Mouse (Mus musculus) MEL-GATA-1-ER (cell line): ENCODE measurements around the gene Slc25a10.

Experiments used
- DNase-seq: peaks from one replicate; pipeline ENCODE4 v3.0.0-alpha.2; 2012; ENCODE audit warnings: low read depth; ENCODE audit errors: extremely low read depth

Gene Slc25a10

DNA sequence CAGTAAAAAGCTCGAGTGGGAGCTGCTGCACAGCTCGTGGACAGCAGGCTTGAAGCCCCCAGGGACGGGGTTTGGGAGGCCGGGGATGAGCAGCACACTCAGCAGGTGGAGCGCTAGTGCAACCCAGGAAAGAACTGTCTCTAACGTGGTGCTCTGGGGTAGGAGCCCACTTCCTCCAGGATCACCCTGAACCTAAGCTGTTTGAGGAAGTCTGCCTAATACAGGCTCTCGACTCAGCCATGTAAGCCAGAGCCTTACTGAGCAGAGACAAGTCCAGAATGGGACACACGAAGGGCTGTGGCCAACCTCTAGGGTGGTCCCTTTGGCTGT is 47.3 kb downstream of the Slc25a10 start:
- no peak for DNase-seq

DNA sequence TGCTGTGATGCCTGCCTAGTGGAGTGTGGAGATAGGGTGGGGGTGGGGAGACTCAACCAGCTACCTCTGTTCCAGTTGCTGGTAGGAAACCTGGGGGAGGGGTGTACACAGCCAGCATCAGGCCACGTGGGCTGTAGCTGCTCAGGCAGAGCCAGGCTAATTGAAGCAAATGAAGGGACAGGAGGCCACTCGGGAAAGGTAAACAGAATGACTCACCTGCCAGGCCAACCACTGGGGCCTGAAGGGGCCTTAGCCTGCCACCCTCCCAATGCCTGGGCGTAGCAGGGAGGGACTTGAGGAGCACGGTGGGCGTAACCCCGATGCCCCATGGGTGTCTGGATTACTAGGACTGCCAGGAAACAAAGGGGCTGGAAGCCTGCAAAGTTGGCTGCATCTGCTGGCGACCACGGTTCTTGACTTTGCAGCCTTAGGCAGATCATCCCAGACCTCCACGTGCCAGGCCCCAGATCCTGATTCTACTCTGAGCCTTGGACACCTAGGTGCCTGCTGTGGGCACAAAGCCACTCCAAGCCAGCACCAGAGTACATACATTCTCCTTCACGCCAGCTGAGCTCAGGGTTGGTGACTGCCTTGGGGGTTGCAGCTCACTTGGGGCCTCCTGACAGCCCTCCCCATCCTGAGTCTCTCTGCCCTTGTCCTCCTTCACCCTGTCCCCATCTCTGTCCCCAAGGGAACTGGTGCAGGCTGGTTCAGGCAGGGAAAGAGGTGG is 47.8 kb downstream of the Slc25a10 start:
- no peak for DNase-seq

DNA sequence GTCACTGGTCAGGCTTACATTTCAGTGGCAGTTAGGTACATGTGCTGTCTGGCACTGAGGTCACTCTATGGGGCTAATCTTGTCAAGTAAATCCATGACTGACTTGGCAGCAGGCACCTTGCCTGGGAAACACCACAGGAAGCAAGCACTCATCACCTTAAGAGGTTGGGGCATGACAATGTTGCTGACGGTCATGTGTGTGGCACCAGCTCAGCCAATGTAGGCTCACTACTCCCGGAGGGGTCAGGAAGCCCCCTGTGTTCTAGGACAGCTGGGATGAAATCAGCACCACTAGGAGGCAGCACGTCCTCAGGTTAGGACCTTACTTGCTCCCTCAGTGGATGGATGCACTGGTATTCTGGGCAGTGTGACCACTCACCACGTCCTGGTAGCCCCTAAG is 50.3 kb downstream of the Slc25a10 start:
- no peak for DNase-seq

DNA sequence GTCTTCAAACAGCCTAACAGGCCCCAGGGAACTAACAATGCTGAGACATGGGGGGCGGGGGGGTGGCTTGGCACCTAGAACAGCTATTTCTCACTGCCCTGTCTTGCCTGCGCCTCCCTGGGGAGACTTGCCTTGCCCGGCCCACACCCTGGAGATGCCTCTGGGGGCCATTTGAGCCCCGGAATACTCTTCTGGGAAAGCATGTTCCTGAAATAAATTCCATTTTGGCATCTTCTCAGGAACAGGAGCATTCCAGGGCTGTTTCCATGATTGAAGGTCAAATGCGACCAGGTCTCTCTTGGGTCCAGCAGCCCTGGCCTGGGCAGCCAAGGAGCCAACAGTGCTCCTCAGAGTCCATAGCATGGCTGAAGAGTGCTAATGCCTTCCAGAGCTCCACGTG is 50.7 kb downstream of the Slc25a10 start:
- no peak for DNase-seq

DNA sequence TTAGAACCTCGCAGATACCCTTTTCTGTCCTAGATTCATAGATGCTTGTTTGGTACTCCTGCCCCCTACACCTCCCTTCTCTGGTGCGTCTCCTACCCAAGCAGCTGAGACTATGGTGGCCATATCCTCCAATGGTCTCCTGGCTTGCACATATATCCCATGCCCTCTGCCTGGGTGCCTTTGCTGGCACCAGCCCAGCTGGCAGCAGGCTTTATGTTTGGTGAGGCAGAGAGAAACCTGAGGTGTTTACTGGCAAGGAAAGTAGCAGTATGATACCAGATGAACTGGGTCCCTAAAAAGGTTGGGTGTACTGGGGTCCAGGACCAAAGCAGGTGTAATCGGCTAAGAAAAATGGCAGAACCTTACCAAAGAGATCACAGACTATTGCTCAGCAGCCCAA is 54.3 kb downstream of the Slc25a10 start:
- no peak for DNase-seq

DNA sequence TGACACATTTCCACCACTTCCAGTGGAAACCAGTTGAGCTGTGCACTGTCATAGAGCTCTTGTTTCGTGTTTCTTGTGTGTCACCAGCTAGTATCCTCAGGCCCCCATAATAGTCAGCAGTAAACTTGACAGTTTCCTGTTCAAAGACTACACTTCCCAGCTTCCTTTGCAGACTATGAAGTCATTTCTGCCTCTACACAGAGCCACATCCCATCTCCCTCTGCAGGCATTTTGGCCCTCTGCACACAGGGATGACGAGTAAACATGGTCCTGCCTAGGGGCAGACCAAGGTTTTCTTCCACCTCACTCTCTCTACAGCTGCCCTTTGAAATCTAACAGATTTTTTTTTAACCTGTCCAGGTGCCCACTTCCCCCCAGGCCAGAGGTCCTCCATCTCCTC is 55.8 kb downstream of the Slc25a10 start:
- no peak for DNase-seq

DNA sequence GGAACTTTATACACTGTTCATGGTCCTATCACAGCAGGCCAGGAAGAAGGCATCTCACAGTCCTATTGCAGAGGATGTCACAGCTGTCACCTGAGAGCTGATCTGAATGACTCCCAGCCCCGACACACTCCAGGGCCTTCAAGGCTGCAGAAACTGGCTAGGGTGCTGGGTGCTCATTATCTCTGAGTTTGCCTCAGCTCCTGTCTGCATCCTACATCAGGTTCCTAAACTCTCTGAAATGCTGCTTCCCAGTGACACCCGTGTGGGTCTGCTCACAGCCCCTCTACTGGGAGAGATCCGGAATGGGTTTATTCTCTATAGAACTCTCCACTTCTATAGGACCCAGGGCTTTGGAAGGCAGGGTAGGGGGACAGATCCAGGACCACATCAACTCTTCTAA is 56.6 kb downstream of the Slc25a10 start:
- no peak for DNase-seq

DNA sequence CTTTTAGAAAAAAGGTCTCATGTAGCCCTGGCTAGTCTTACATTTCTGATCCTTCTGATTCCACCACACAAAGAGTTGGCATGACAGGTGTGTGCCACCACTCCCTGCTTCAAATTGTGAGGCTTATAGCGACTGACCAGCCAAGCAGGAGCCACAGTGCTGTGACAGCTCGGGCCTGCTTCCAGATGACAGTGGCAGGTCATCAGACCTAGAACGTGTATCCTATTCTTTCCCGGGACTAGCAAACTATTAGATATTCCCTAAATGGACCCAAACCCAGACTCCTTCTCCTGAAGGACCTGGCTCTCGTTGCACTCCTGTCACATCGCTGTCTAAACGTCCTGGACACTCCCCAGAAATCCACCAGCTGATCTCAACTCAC is 57.1 kb downstream of the Slc25a10 start:
- no peak for DNase-seq
